Mouse (Mus musculus): ENCODE data around the gene Khnyn. TPM values are rescaled to one million over a fixed set of nuclear protein-coding genes. Genes with fewer than 3 reads are reported as not detected.

Gene Khnyn
- polyA plus RNA-seq, 1 experiment from 2014 or later: 11.2 TPM

DNA sequence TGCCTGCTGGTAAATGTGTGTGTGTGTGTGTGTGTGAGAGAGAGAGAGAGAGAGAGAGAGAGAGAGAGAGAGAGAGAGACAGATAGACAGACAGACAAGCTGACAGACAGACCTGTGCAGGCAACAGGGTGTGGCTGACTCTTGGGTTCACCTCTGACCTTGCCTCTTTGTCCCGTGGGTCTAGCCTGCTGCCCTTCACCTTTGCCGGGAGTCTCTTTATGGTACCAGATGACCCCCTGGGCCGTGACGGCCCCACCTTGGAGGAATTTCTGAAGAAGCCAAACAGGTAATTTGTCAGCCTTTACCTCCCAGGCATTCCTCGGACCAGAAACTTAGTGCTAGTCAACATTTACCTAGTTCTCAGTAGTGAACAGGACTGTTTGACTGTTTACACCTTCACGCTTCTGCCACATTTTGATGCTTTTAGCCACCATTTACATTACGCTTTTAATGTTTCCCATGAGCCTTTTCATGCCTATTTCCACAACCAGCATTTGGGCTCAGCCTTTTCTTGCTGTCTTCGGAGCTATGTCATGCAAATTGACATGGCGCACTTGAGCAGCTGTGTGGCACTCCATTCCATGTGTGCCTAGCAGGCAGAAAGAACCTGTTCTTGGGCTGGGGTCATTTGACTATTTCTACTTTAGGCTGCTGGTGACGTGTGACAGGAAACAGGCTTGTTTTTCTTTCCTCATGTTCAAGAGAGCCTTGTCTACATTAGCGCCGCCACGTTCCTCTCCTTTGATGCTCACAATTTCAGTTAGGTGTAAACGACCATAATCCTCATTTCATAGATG lies 16.3 kb upstream of the Khnyn start:
- no peak overlapping the region for H3K9ac ChIP-seq (ENCODE audit: low read length)
- no peak overlapping the region for H3K27ac ChIP-seq (ENCODE audit: low read depth)
- no peaks in the 10 kb centered on the region for H3K27me3 ChIP-seq (replicated peaks; ENCODE audit: control insufficient read depth, insufficient read depth, low read length)
- DNase-seq (ENCODE audit: low spot score) (no peak), ATAC-seq (replicated peaks; ENCODE audit: low FRiP score, low TSS enrichment, low read depth) (no peak)
- peaks cover 95% of the 10 kb centered on the region for H3K36me3 ChIP-seq (ENCODE audit: control insufficient read depth, insufficient read depth, low read length)
- no peak overlapping the region for H3K4me3 ChIP-seq (ENCODE audit: low read depth, low read length)
- WGBS: 87% methylated on average over 14 of the region's 14 CpGs
- H3K9me3 ChIP-seq (ENCODE audit: control insufficient read depth, low read length): no peaks in the 10 kb centered on the region
- no peak overlapping the region for H3K4me2 ChIP-seq (ENCODE audit: low read length)
- peaks cover 5% of the 10 kb centered on the region for H3K4me1 ChIP-seq (replicated peaks; ENCODE audit: control insufficient read depth, insufficient read depth, low read length)

DNA sequence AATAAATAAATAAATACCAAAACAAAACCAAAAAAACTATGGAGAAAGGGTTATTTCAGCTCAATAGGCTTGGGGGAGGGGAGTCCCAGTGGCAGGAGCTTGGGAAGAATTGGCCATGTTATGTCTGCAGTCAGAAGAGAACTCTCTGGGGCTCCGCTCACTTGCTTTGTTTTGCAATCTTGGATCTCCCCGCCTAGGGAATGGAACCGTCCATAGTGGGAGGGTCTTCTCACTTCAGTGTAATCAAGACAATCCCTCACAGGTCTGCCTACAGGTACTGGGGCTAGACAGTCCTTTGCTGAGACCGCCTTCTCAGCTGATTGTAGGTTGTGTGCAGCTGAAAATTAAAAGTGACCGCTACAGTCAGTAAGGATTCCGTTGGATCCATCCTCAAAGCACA lies 15.2 kb upstream of the Khnyn start:
- Histone ChIP-seq H3K9me3 (ENCODE audit: control insufficient read depth, low read length) (no peaks in the 10 kb centered on the region), H3K4me3 (ENCODE audit: low read depth, low read length) (no peak overlapping the region), H3K4me2 (ENCODE audit: low read length) (no peak overlapping the region), H3K27me3 (replicated peaks; ENCODE audit: control insufficient read depth, insufficient read depth, low read length) (no peaks in the 10 kb centered on the region), H3K36me3 (ENCODE audit: control insufficient read depth, insufficient read depth, low read length) (peaks cover 84% of the 10 kb centered on the region), H3K27ac (ENCODE audit: low read depth) (no peak overlapping the region), H3K9ac (ENCODE audit: low read length) (no peak overlapping the region), H3K4me1 (replicated peaks; ENCODE audit: control insufficient read depth, insufficient read depth, low read length) (peaks cover 10% of the 10 kb centered on the region)
- no peak for ATAC-seq (replicated peaks; ENCODE audit: low FRiP score, low TSS enrichment, low read depth)
- 96% methylated on average over 6 of the region's 6 CpGs for WGBS
- DNase-seq (ENCODE audit: low spot score): no peak

DNA sequence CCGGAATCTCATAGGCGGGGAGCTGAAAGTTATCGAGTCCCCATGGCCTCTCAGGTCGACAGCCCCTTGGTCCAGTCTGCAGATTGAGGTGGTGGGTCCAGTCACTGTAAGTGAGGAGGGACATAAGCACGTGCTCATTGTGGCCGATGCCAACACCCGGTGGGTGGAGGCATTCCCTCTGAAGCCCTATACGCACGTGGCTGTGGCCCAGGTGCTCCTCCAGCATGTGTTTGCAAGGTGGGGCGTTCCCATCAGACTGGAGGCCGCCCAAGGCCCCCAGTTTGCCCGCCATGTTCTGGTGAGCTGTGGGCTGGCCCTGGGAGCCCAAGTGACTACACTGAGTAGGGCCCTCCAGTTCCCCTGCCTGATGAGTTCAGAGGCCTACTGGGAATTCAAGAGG lies 12.7 kb upstream of the Khnyn start:
- Histone ChIP-seq H3K27ac (ENCODE audit: low read depth) (no peak overlapping the region), H3K4me3 (ENCODE audit: low read depth, low read length) (no peak overlapping the region), H3K9ac (ENCODE audit: low read length) (no peak overlapping the region), H3K4me2 (ENCODE audit: low read length) (no peak overlapping the region), H3K4me1 (replicated peaks; ENCODE audit: control insufficient read depth, insufficient read depth, low read length) (peaks cover 10% of the 10 kb centered on the region), H3K9me3 (ENCODE audit: control insufficient read depth, low read length) (no peaks in the 10 kb centered on the region), H3K27me3 (replicated peaks; ENCODE audit: control insufficient read depth, insufficient read depth, low read length) (no peaks in the 10 kb centered on the region), H3K36me3 (ENCODE audit: control insufficient read depth, insufficient read depth, low read length) (peaks cover 60% of the 10 kb centered on the region)
- ATAC-seq (replicated peaks; ENCODE audit: low FRiP score, low TSS enrichment, low read depth) (no peak), DNase-seq (ENCODE audit: low spot score) (no peak)
- WGBS: 90% methylated on average over 12 of the region's 12 CpGs

- no peaks in the 10 kb centered on the region for H3K27me3 ChIP-seq (replicated peaks; ENCODE audit: control insufficient read depth, insufficient read depth, low read length)
- 84% methylated on average over 17 of the region's 17 CpGs for WGBS
These were observed 12.2 kb upstream of the Khnyn start for GRCm38 (mm10) chr14:55872551-55872950.

GRCm38 (mm10) chr14:55873242-55873713 lies 11.5 kb upstream of the Khnyn start:
- Histone ChIP-seq H3K36me3 (ENCODE audit: control insufficient read depth, insufficient read depth, low read length) (peaks cover 49% of the 10 kb centered on the region), H3K4me1 (replicated peaks; ENCODE audit: control insufficient read depth, insufficient read depth, low read length) (peaks cover 20% of the 10 kb centered on the region), H3K4me2 (ENCODE audit: low read length) (no peak overlapping the region), H3K27me3 (replicated peaks; ENCODE audit: control insufficient read depth, insufficient read depth, low read length) (no peaks in the 10 kb centered on the region), H3K9me3 (ENCODE audit: control insufficient read depth, low read length) (no peaks in the 10 kb centered on the region), H3K27ac (ENCODE audit: low read depth) (no peak overlapping the region), H3K4me3 (ENCODE audit: low read depth, low read length) (no peak overlapping the region), H3K9ac (ENCODE audit: low read length) (no peak overlapping the region)
- 80% methylated on average over 8 of the region's 8 CpGs for WGBS
- ATAC-seq (replicated peaks; ENCODE audit: low FRiP score, low TSS enrichment, low read depth): no peak
- no peak for DNase-seq (ENCODE audit: low spot score)

More at GRCm38 (mm10) chr14:55872551-55872950, 12.2 kb upstream of the Khnyn start:
- Histone ChIP-seq H3K4me2 (ENCODE audit: low read length) (no peak overlapping the region), H3K27ac (ENCODE audit: low read depth) (no peak overlapping the region), H3K4me1 (replicated peaks; ENCODE audit: control insufficient read depth, insufficient read depth, low read length) (peaks cover 14% of the 10 kb centered on the region), H3K9me3 (ENCODE audit: control insufficient read depth, low read length) (no peaks in the 10 kb centered on the region), H3K4me3 (ENCODE audit: low read depth, low read length) (no peak overlapping the region), H3K36me3 (ENCODE audit: control insufficient read depth, insufficient read depth, low read length) (peaks cover 56% of the 10 kb centered on the region), H3K9ac (ENCODE audit: low read length) (no peak overlapping the region)
- no peak for ATAC-seq (replicated peaks; ENCODE audit: low FRiP score, low TSS enrichment, low read depth)
- no peak for DNase-seq (ENCODE audit: low spot score)

- WGBS: 16% methylated on average over 30 of the region's 30 CpGs
- Histone ChIP-seq H3K4me2 (ENCODE audit: low read length) (peak overlapping the region; percentile 35), H3K9me3 (ENCODE audit: control insufficient read depth, low read length) (no peaks in the 10 kb centered on the region), H3K27me3 (replicated peaks; ENCODE audit: control insufficient read depth, insufficient read depth, low read length) (no peaks in the 10 kb centered on the region), H3K4me3 (ENCODE audit: low read depth, low read length) (0 out of 2 replicates have a peak overlapping the region, but pooled peaks have one; percentile 14), H3K9ac (ENCODE audit: low read length) (no peak overlapping the region), H3K36me3 (ENCODE audit: control insufficient read depth, insufficient read depth, low read length) (peaks cover 42% of the 10 kb centered on the region), H3K27ac (ENCODE audit: low read depth) (no peak overlapping the region), H3K4me1 (replicated peaks; ENCODE audit: control insufficient read depth, insufficient read depth, low read length) (peaks cover 20% of the 10 kb centered on the region)
- ATAC-seq (replicated peaks; ENCODE audit: low FRiP score, low TSS enrichment, low read depth) (peak; percentile 52), DNase-seq (ENCODE audit: low spot score) (peak; percentile 90)
These were observed 10.7 kb upstream of the Khnyn start for GRCm38 (mm10) chr14:55873714-55874683.

DNA sequence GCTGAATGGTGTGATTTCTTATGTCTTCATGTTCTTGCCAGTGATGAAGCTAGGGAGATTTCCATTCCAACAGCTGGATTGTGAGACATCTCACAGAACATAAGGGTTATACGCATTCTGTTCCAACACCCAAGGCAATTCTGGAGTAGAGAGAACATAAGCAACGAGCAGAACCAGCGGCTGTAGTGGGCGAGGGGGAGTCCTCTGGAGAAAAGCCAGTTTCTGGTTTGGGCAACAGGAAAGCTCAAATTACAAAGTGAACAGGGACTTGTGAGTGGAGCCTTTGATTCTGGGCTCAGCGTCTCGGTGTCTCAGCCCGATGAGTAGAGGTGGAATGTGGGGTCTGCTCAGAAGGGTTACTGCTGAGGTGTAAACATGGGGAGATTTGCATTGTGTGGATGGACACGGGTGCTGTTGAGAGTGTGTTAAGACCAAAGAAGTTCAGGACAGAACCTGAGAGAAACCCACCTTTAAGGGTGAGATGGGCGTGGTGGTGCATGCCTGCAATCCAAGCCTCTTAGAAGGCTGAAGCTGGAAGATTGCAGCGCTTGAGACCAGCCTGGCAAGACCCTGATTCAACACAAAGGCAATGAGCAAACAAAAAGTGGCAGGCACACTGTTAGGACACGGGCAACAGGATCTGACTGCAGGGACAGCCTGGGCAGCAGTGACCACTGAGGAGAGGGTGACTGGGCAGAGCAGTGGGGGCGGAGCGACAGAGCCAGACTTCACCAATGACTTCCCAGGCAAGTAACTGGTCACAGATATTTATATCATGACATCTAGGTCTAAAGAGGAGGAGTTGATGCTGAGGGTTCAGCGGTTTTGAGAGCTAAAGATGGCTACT lies 7.1 kb upstream of the Khnyn start:
- Histone ChIP-seq H3K27me3 (replicated peaks; ENCODE audit: control insufficient read depth, insufficient read depth, low read length) (no peaks in the 10 kb centered on the region), H3K27ac (ENCODE audit: low read depth) (no peak overlapping the region), H3K4me3 (ENCODE audit: low read depth, low read length) (no peak overlapping the region), H3K4me2 (ENCODE audit: low read length) (peak overlapping the region; percentile 28), H3K9ac (ENCODE audit: low read length) (no peak overlapping the region), H3K36me3 (ENCODE audit: control insufficient read depth, insufficient read depth, low read length) (peaks cover 5% of the 10 kb centered on the region; the same call in 1 of the 2 replicates), H3K9me3 (ENCODE audit: control insufficient read depth, low read length) (no peaks in the 10 kb centered on the region), H3K4me1 (replicated peaks; ENCODE audit: control insufficient read depth, insufficient read depth, low read length) (peaks cover 23% of the 10 kb centered on the region)
- DNase-seq (ENCODE audit: low spot score) (no peak), ATAC-seq (replicated peaks; ENCODE audit: low FRiP score, low TSS enrichment, low read depth) (no peak)
- 6% methylated on average over 14 of the region's 14 CpGs for WGBS

Data from intestine, embryonic 14.5 days (tissue).